Mouse (Mus musculus) limb, embryonic 15.5 days (tissue): Measurements from ENCODE around the gene Klf8. TPM values are rescaled to one million over a fixed set of nuclear protein-coding genes. Genes with fewer than 3 reads are reported as not detected.

Source experiments
- polyA plus RNA-seq: library from polyadenylated mRNA; unstranded; fragments of >200 nt; fragmentation: Nextera tagmentation; extraction: Ambion mirVana; gene quantifications from 2 replicates; pipeline ENCODE4 v1.2.1, GENCODE M21; 2015

Gene Klf8
- polyA plus RNA-seq, 1 experiment from 2014 or later: 1.6 TPM

Other genes with a start within 250 kb of the Klf8 start
- 1.0 and 1.1 TPM in 2 replicates for gene Usp51, start 231.0 kb upstream of the Klf8 start, polyA plus RNA-seq
- 49.5 and 65.5 TPM in 2 replicates for gene Mageh1, start 199.9 kb upstream of the Klf8 start, polyA plus RNA-seq
- 0.09 TPM in 1 of 2 replicates, not detected in the other for gene Foxr2, start 118.7 kb upstream of the Klf8 start, polyA plus RNA-seq
- gene Rragb, start 97.5 kb upstream of the Klf8 start, polyA plus RNA-seq: 1.5 and 1.8 TPM in 2 replicates